Mouse (Mus musculus) forebrain, embryonic 14.5 days (tissue): ENCODE measurements around the gene Irf2. TPM values are rescaled to one million over a fixed set of nuclear protein-coding genes. Genes with fewer than 3 reads are reported as not detected.

Experiments
- ATAC-seq: fragments of 200-750 bp; cut with Nextera tagmentation; 2 replicates; pipeline ENCODE4 v1.8.0; 2017; ENCODE audit warnings: mild to moderate bottlenecking, moderate library complexity
- DNase-seq: peaks from one replicate; pipeline ENCODE4 v3.0.0-alpha.2; 2015; ENCODE audit warnings: low spot score
- H3K27ac ChIP-seq: fragments of 300-500 bp; sonication (generic); 2 replicates; pipeline ENCODE4 v1.5.1; 2014; ENCODE audit warnings: low read depth, mild to moderate bottlenecking, control low read depth, low read length, moderate library complexity
- H3K27me3 ChIP-seq: fragments of 300-500 bp; sonication (generic); replicated peaks from 2 replicates; pipeline ENCODE4 v1.6.1; 2014; ENCODE audit warnings: low read length, control low read depth, mixed read lengths; ENCODE audit not compliant: control insufficient read depth, insufficient read depth
- H3K36me3 ChIP-seq: fragments of 300-500 bp; sonication (generic); 2 replicates; pipeline ENCODE4 v1.6.1; 2014; ENCODE audit warnings: low read length, control low read depth; ENCODE audit not compliant: control insufficient read depth, insufficient read depth
- H3K4me1 ChIP-seq: fragments of 300-500 bp; sonication (generic); 2 replicates; pipeline ENCODE4 v1.6.1; 2014; ENCODE audit warnings: antibody characterized with exemption, low read length, control low read depth; ENCODE audit not compliant: control insufficient read depth, insufficient read depth
- H3K4me2 ChIP-seq: fragments of 300-500 bp; sonication (generic); 2 replicates; pipeline ENCODE4 v1.6.1; 2014; ENCODE audit warnings: mild to moderate bottlenecking, control low read depth, low read length
- H3K4me3 ChIP-seq: fragments of 300-500 bp; sonication (generic); 2 replicates; pipeline ENCODE4 v1.5.1; 2014; ENCODE audit warnings: low read depth, low read length, control low read depth
- H3K9ac ChIP-seq: fragments of 300-500 bp; sonication (generic); 2 replicates; pipeline ENCODE4 v1.6.1; 2014; ENCODE audit warnings: mild to moderate bottlenecking, low read length, control low read depth, moderate library complexity
- H3K9me3 ChIP-seq: fragments of 300-500 bp; sonication (generic); replicated peaks from 2 replicates; pipeline ENCODE4 v1.6.1; 2016; ENCODE audit warnings: low read length, control low read depth, mixed read lengths; ENCODE audit not compliant: control insufficient read depth
- WGBS: fragments of 180-500 bp; shearing (Covaris S2); extraction: QIAGEN DNeasy Blood & Tissue Kit; methylation state at CpG from one replicate; pipeline ENCODE4 v1.1.7; 2014; 5-methylcytosine and 5-hydroxymethylcytosine counted together
- polyA plus RNA-seq: library from polyadenylated mRNA; unstranded; fragments of >200 nt; fragmentation: Nextera tagmentation; extraction: Ambion mirVana; gene quantifications from 2 replicates; pipeline ENCODE4 v1.2.1, GENCODE M21; 2014

Gene Irf2
- polyA plus RNA-seq, 1 experiment from 2014 or later = 6.2 TPM

- Histone ChIP-seq H3K9me3 (no peaks in the 10 kb centered on the region), H3K27ac (no peak overlapping the region), H3K4me3 (no peak overlapping the region), H3K4me1 (no peaks in the 10 kb centered on the region), H3K27me3 (no peaks in the 10 kb centered on the region), H3K4me2 (no peak overlapping the region), H3K9ac (no peak overlapping the region), H3K36me3 (no peaks in the 10 kb centered on the region)
- 30% methylated on average over 5 of the region's 5 CpGs for WGBS
- no peak for DNase-seq
- no peak for ATAC-seq
Observed at GRCm38 (mm10) chr8:46706730-46707129, 32.8 kb upstream of the Irf2 start.

- Histone ChIP-seq H3K9me3 (no peaks in the 10 kb centered on the region), H3K36me3 (no peaks in the 10 kb centered on the region), H3K27ac (no peak overlapping the region), H3K4me1 (no peaks in the 10 kb centered on the region), H3K9ac (no peak overlapping the region), H3K4me2 (no peak overlapping the region), H3K27me3 (no peaks in the 10 kb centered on the region), H3K4me3 (no peak overlapping the region)
- WGBS = 88% methylated on average over 4 of the region's 4 CpGs
- DNase-seq (no peak), ATAC-seq (no peak)
Observed at GRCm38 (mm10) chr8:46709302-46709701, 30.2 kb upstream of the Irf2 start.

- no peaks in the 10 kb centered on the region for H3K27me3 ChIP-seq
- no peak overlapping the region for H3K27ac ChIP-seq
- ATAC-seq (no peak), DNase-seq (no peak)
- no peaks in the 10 kb centered on the region for H3K36me3 ChIP-seq
- WGBS = 88% methylated on average over 8 of the region's 8 CpGs
- H3K4me1 ChIP-seq = no peaks in the 10 kb centered on the region
- no peaks in the 10 kb centered on the region for H3K9me3 ChIP-seq
- no peak overlapping the region for H3K4me3 ChIP-seq
- no peak overlapping the region for H3K9ac ChIP-seq
- no peak overlapping the region for H3K4me2 ChIP-seq
Observed at GRCm38 (mm10) chr8:46710289-46710688, 29.2 kb upstream of the Irf2 start.

GRCm38 (mm10) chr8:46711496-46711895, 28.0 kb upstream of the Irf2 start:
- ATAC-seq (no peak), DNase-seq (no peak)
- no peaks in the 10 kb centered on the region for H3K4me1 ChIP-seq
- H3K27ac ChIP-seq = no peak overlapping the region
- no peak overlapping the region for H3K9ac ChIP-seq
- no peaks in the 10 kb centered on the region for H3K9me3 ChIP-seq
- WGBS = 85% methylated on average over 2 of the region's 2 CpGs
- no peaks in the 10 kb centered on the region for H3K36me3 ChIP-seq
- no peak overlapping the region for H3K4me3 ChIP-seq
- H3K4me2 ChIP-seq = no peak overlapping the region
- H3K27me3 ChIP-seq = no peaks in the 10 kb centered on the region

GRCm38 (mm10) chr8:46713178-46713577, 26.4 kb upstream of the Irf2 start:
- no peak for DNase-seq
- no peak overlapping the region for H3K27ac ChIP-seq
- 93% methylated on average over 11 of the region's 11 CpGs for WGBS

GRCm38 (mm10) chr8:46713844-46714243, 25.7 kb upstream of the Irf2 start:
- Histone ChIP-seq H3K36me3 (no peaks in the 10 kb centered on the region), H3K4me3 (no peak overlapping the region), H3K9me3 (no peaks in the 10 kb centered on the region), H3K4me1 (no peaks in the 10 kb centered on the region), H3K9ac (no peak overlapping the region), H3K4me2 (no peak overlapping the region), H3K27me3 (no peaks in the 10 kb centered on the region), H3K27ac (no peak overlapping the region)
- WGBS = 71% methylated on average over 6 of the region's 6 CpGs
- DNase-seq = no peak
- ATAC-seq = no peak

More at GRCm38 (mm10) chr8:46713178-46713577, 26.4 kb upstream of the Irf2 start:
- H3K4me2 ChIP-seq = no peak overlapping the region
- H3K9me3 ChIP-seq = no peaks in the 10 kb centered on the region
- H3K36me3 ChIP-seq = no peaks in the 10 kb centered on the region
- H3K9ac ChIP-seq = no peak overlapping the region
- no peak for ATAC-seq
- no peaks in the 10 kb centered on the region for H3K4me1 ChIP-seq
- no peaks in the 10 kb centered on the region for H3K27me3 ChIP-seq
- H3K4me3 ChIP-seq = no peak overlapping the region

GRCm38 (mm10) chr8:46714400-46714799, 25.1 kb upstream of the Irf2 start:
- no peak overlapping the region for H3K9ac ChIP-seq
- no peak overlapping the region for H3K4me2 ChIP-seq
- 72% methylated on average over 3 of the region's 3 CpGs for WGBS
- H3K27ac ChIP-seq = no peak overlapping the region
- DNase-seq = no peak
- H3K4me3 ChIP-seq = no peak overlapping the region
- H3K36me3 ChIP-seq = no peaks in the 10 kb centered on the region
- H3K9me3 ChIP-seq = no peaks in the 10 kb centered on the region
- H3K27me3 ChIP-seq = no peaks in the 10 kb centered on the region
- no peaks in the 10 kb centered on the region for H3K4me1 ChIP-seq
- no peak for ATAC-seq

- DNase-seq (no peak), ATAC-seq (no peak)
- Histone ChIP-seq H3K4me3 (no peak overlapping the region), H3K4me1 (no peaks in the 10 kb centered on the region), H3K36me3 (no peaks in the 10 kb centered on the region), H3K27me3 (no peaks in the 10 kb centered on the region), H3K27ac (no peak overlapping the region), H3K9me3 (no peaks in the 10 kb centered on the region), H3K9ac (no peak overlapping the region), H3K4me2 (no peak overlapping the region)
- 44% methylated on average over 11 of the region's 11 CpGs for WGBS
Observed at GRCm38 (mm10) chr8:46716477-46716876, 23.1 kb upstream of the Irf2 start.

- Histone ChIP-seq H3K36me3 (no peaks in the 10 kb centered on the region), H3K27me3 (no peaks in the 10 kb centered on the region), H3K4me3 (no peak overlapping the region), H3K4me1 (no peaks in the 10 kb centered on the region), H3K4me2 (no peak overlapping the region), H3K27ac (no peak overlapping the region), H3K9ac (no peak overlapping the region), H3K9me3 (no peaks in the 10 kb centered on the region)
- WGBS = 64% methylated on average over 6 of the region's 6 CpGs
- DNase-seq = no peak
- ATAC-seq = no peak
Observed at GRCm38 (mm10) chr8:46717170-46717569, 22.4 kb upstream of the Irf2 start.
